Mouse (Mus musculus): Measurements from ENCODE around the gene Umodl1.

The Umodl1 gene

DNA sequence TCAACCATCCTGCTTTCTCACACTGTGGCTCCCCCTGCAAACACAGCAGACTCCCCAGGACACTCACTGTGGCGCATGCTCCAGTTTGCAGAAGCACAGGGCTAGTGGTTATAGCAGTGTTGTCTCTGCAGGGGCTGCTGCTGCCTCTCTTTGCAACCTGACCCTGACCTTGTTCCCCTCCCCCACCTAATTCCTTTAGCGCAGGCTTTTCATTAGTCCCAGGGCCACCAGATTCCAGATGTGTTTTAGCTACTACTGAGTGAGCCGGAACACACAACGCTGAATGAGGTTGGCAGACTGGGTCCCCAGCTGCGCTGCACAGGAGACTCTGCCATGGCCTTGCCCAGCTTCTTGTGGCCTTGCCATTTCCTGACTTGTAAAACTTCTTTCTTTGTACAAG is 46.5 kb downstream of the Umodl1 start:
- DNase-seq = no peak

DNA sequence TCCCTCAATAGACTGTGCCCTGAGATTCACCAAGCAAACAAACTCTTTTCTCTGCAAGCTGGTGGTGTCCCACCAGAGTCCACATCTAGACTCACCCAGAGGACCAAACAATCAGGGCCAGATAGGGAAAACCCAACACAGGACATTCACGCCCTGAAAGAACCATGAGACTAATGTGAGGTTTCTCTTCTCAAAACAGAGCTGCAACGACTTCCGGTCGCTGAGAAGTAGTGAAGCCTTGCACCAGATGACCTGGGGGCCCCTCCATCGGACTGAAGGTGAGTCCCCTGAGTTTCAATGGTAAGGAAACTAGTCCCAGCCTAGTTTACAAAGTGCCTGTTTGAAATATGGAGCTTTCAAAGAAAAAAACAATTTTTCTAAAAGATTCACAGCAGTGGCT is 48.2 kb downstream of the Umodl1 start:
- DNase-seq = no peak

DNA sequence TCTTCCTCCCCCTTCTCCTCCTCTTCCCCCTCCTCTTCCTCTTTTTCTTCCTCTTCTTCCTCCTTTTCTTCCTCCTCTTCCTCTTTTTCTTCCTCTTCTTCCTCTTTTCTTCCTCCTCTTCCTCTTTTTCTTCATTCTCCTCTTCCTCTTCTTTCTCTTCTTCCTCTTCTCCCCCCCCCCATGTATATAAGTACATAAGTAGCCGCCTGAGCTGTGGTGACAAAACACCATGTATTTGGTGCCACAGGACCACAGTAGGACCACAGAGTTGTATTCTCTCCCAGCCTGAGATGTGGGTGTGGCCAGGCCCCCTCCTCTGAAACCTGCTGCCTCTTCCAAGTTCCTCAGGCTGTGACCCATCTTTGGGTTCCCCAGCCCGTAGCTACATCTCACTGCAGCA is 50.8 kb downstream of the Umodl1 start:
- DNase-seq = no peak

DNA sequence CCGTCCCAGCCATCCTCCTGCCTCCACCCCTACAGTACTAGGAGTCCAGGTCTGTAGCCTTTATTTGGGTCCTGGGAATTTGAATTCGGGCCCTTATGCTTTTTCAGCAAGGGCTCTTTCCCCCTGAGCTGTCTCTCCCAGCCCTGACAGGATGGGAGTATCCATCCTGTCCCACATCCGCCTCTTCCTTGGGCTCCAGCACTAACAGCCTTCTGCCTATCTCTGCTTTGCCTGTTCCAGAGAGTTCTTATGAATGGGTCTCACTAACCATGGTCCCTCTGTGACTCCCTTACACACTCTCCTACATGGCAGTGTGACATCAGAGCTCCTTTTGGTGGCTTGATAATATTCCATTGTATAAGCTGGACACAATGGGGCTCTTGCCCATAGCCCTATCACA is 52.9 kb downstream of the Umodl1 start:
- no peak for DNase-seq

DNA sequence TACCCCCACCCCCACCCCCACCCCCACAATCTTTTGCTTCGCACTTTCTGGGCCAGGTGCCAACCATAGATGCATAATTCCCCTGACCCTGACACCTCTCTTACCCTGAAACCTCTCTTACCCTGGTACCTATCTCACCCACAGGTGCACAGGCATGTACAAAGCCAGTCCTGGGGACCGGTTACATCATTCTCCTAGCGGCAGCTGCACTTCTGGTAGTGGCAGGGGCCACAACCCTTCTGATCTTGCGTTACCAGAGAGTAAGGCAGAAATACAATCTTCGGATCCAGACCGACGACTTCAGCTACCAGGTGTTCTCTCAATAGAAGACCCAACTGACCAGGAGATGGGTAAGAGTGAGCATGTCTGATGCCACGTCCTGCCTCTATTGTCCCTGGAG is 54.0 kb downstream of the Umodl1 start:
- DNase-seq = no peak

DNA sequence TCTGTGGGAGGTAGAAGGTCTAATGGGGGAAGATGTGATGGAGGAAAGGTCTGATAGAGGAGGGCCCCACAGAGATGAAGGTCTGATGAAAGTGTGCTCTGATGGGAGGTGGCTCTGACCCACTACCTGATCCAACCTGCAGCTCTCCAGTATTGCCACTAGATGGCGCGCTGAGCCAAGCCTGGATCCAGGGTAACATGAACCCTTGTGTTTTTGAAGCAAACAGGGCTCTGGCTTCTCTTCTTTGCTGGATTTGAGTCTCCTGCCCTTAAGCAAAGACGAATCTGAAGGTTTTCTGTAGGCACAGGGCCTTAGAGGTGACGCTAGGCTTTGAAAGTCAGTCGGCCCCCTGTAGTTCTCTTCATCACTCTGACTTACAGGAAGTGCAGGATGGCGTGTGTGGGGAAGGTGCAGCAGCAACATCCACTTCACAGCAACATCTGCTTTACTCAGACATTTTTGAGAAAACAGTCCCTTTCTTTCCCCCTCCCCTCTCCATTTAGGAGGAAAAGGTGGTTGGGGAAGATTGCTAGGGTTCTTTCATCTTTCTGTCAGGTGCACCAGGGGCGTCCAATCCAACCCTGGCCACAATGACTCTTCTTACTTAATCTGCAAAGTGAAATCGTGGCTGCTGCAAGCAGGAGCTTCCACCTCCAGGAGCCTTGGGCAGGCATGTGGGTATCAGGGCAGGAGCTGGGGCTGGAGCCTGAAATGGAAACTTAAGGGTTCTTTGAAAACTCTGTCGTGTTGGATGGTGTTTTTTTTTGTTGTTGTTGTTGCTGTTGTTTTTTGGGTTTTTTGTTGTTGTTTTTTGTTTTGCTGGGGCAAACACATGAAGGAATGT is 57.3 kb downstream of the Umodl1 start:
- DNase-seq = peak; percentile 17 to 68

DNA sequence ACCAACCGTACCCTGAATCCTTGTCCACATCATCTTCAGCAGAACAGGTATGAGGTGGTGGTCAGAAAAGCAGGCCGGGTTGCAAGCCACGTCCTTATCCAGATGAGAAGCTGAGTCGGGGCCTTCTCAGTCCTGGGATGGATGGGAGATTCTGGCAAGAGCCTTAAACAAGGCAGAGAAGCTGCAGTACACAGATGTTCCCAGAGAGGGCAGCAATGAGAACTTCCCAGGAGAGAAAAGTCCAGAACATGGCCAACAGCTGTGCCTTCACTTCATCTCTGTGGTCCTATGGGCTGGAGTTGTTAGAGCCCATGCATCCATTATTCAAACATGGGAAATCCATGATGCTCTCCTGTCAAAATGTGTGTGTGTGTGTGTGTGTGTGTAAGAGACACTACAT is 63.8 kb downstream of the Umodl1 start:
- DNase-seq = peak; percentile 41 to 78

DNA sequence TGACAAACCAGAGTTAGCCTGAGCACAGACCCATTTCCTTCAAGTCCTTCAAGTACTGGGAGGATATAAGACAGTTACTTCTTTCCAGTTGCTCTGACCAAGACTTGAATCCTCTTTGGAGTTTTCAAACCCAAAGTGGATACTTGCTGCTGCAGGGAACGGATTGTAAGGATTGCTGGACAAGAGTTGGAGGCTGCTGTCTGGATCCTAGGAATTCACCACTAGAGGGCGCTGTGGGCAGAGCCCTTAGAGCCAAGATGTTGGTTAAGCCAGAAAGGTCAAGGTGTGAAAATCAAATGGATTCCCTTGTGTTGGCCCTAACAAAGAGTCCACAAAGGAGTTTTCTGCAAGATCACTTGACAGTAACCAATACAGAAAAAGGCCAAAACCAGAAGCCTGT is 65.1 kb downstream of the Umodl1 start:
- DNase-seq = peak; percentile 62 to 82

DNA sequence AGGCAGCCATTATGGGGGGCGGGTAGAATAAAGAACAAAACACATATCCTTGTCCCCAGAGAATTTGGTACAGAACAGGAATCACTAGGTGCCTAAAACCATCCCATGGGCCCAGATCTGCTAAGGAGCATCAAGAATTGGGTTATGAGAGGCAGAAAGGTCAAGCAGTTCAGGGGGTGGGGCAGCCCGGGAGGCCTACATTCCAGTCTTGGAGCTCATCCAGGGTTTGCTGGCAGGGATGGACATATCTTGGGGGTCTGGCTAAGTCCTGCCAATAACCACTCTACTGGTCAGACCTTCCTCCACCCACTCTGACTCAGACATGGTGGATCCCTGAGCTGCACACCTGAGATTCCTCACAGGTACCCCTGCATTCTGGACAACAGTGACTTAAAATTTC is 65.6 kb downstream of the Umodl1 start:
- peak in 1 of 2 experiments; percentile 8 for DNase-seq

DNA sequence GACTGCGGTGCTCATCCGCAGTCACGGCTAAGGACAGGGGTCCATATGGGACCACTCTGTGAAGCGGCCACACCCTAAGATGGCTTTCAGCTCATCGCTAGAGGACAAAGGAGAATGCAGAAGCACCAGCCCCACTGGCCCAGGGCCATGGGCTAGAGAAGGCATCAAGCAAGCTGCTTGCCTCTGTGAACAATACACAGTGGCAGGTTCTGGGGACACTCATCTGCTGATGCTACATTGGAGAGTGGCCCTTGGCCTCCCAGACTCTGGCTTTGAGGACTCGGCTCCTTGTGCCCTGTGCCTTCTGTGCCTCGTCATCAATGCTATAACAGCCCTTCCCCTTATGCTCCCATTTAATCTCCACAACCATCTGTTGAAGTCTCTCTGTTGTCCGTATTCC is 66.8 kb downstream of the Umodl1 start:
- DNase-seq = no peak

DNA sequence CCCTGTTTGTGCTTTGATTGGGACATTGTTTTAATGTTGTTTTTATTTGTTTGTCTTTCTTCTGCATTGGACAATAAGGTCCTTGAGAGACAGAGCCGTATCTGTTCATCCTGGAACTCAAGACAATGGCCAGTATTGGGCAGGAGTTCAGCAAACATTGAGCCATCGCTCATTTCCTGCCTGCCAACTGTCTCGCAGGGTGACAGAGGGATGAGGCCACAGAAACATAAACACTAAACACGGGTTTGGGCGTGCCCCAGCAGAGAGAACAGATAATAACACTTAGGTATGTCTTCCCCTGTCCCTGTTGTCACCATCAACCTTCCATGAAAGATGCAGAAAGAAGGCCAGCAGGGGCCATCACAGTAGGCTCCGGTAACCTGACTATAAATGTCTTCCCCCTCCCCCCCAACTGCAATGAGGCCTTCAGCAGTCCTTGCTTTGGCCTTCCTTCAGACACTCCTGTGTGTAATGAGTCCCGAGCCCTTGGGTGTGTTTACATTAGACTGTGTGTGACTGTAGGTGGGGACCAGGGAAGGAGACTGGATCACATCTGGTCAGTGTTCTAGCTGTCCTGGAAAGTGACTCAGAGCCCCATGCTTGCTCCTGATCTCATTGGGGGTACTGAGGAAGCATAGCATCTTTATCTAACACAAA is 69.8 kb downstream of the Umodl1 start:
- no peak for DNase-seq

DNA sequence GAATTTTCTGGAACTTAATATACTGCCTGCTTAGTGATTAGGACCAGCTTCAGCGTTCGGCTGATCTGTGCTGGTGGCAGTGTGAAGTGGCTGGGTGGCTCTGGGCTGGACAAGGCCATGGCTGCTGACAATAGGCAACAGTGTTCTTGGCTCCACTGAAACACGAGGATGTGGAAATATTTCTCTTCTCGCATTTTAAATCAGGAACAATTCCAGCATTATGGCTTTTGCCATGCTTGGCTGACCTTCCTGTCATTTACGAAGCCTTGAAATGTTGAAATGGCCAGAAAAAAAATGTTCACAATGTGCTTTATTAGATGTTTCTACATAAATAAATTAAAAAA is 70.3 kb downstream of the Umodl1 start:
- DNase-seq = no peak

DNA sequence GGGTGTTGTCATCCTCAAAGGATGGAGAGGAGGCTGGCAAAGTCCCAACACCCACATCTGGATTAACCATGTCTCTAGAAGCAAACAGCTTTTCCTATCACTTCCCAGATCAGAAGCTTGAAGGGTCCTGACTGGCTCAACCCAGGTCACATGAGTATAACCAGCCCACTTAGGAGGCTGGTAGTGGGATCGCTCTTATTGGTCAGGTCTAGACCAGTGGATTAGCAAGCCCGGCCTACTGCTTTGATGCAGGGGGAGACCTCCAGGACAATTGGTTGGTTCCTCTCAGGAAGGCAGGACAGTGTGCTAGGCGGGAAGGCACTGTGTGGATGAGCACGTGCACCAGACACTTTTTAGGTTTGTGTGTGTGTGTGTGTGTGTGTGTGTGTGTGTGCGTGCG is 72.5 kb downstream of the Umodl1 start:
- DNase-seq = no peak

DNA sequence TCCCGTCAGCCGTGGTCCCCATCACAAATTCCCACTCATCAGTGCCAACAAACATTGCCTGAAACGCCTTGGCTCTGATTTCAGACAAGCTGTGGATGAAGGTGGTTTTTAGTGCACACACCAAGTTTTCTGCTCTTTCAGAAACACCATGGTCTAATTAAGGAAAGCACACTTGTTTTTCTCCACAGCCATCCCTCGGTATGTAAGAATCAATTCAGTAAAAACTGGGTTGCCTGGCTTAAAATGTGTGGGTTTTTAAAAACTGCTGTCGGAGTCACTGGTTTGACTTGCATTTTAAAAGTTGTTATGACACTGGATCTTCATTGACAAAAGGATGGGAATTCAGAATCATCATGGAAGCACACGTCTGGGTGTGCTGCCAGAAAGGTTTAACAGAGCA is 73.3 kb downstream of the Umodl1 start:
- DNase-seq = no peak

DNA sequence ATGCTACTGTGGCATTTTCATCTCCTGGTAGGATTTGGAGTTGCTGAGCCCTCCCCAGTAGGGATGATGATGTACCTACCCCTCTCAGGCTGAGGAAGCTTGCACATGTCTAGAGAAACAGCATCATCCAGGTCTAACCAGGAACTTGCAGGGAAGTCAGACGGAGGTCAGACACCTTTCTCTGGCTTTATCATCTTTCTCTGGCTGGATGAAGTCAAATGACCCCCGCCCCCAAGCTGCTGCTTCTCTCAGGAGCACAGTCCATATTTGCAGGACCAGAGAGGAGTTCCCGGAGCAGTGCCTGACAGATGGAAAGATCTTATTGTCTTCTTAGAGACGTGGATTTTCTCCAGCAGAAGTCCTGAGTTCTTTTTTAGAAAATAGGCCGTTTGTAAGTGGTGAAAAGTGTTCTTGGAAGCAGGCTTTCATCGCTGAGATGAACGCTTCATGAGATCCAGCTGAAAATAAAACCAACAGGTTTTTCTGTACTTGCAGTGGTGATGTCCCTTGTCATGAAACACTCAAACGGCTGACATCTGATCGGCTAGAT is 74.5 kb downstream of the Umodl1 start:
- DNase-seq = no peak

DNA sequence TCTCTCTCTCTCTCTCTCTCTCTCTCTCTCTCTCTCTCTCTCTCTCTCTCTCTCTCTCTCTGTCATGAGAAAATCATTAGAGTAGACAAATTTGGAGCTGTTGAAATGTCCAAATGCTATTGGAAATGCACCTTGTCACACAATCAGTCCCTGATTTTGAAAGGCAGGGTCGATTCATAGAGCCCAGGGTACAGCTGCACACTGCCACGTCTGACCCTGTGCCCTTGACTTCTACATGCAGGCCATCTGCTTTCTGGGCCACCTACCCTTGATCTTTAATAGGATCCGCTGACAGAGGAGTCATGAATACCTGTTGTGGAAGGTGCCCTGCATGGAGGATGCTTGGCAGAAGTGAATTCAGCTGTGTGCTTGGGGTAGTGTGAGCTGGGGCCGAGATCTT is 75.0 kb downstream of the Umodl1 start:
- DNase-seq = no peak

DNA sequence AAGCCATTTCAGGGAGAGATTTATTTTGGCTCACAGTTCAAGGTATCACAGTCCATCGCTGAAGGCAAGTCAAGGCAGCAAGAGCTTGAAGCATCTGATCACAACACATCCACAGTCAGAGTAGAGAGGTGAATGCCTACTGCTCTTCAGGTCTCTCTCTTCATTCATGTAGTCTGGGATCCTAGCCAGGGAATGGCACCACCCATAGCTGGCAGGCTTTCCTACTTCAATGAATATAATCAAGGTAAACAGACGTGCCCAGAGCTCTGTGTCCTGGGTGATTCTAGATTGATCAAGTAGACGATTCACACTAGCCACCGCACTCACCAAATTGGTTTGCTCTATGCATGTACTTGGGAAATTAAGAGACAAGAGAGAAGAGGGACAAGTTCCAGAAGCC is 77.9 kb downstream of the Umodl1 start:
- no peak for DNase-seq

DNA sequence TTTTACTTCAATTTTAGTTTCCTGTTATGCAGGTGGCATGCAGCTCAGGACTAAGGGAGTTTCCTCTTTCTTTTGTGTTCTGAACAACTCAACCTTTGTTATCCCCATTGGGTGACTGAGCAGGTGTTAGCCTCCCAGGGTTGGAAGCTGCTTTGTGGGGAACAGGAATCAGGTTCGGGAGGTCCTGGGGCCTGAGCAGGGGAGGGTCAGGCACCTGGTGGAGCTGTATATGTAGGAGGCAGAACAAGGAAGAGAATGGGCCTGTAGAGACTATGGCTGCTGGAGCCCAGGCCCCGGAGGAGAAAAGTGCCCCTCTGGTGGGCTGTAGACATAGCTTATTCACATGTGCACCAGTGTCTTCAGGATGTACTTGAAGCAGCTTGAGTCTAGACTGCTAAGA is 78.8 kb downstream of the Umodl1 start:
- DNase-seq = no peak

DNA sequence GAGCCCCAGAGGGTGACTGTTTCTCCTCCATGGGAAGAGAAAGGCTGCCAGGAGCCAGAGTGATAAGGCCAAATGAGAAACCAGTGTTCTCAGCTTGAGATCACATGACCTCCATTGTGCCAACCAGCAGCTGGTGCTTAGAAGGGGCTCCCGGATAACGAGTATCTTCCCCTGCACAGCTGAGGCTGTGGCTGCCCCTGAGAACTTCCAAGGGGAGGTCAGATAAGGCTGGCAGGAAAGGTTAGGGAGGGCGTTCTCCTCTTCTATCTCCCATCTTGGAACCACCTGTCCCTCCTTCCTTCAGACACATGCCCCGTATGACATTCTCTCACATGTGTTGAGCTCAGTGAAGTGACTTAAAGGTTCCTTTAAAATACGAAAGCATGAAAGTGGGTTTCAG is 79.7 kb downstream of the Umodl1 start:
- DNase-seq = no peak

DNA sequence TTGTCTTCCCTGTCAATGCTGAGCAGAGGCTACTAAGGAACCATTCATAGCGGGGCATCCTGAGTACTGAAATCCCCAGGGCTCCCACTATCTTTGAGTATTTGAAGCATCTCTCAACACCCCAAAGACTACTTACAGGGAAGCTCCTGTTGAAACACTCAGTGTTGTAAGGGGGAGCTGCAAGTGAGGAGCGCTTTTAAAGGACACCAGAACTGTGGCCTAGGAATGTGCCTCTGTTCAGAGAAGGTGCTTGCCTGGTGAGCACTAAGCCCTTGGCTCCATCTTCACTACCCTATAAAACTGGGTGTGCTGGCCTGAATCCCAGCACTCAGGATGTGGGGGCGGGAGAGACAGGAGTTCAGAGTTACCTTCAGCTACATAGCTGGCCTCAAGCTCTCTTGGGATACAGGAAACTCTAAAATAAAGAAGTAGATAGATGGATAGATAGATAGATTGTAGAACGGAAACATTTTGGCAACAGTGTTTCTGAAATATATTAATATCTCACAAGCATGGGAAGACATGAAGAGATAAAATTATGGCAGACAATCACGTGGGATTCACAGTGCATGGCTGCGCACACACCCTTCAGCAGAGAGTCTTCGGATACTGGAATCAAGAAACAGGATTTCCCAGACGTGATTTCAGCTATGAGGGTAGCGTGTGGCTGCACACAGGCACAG is 80.4 kb downstream of the Umodl1 start:
- DNase-seq = peak in 1 of 2 experiments; percentile 8

DNA sequence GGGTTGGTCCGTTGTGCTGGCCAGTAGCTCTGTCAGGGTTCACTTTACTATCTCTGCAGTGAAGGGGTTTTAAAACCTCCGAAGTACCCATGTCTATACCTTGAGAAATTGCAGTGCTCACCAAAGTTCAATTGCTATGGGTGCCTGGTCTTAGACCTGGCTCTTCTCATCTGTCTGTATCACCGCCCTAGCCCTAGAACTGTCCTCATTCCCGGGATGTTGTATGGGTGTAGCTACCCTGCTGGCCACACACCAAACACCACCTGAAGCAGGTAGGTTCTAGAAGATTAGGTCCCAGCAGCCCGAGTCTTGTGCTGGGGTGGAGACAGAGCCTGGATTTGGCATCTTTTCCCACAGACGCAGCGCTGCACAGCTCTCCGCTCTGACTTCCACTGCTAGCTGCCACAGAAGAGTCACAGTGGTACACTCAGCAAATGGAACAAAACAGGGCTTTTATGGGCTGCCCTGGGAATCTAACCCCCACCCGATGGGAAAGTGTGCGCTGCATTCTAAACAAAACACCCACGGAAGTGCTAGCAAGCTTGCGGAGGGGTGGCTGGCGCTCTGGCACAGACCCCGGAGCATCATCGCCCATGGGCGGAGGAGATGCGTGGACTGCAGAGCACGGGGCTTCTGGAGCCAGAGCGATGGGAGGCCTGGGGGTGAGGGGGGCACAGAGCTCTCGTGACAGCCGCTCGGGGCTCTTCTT is 81.9 kb downstream of the Umodl1 start:
- DNase-seq = no peak

DNA sequence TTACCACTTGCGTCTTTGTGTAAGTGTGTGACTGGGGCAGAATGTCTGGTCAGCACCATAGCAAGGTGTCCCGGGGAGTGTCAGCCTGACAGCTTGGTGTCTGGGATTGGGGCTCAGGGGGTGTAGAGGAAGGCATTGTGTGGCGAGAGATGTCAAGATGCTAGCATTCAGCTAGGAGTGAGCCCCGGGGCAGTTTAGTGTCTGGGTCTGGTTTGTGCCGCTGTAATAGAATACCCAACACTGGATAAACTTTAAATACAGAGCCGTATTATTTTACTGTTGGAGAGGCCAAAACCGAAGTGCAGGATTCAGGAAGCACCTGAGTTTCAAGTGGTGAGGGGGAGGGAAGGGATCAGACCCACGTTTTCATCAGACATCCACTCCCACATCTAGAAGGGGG is 82.9 kb downstream of the Umodl1 start:
- DNase-seq = no peak

DNA sequence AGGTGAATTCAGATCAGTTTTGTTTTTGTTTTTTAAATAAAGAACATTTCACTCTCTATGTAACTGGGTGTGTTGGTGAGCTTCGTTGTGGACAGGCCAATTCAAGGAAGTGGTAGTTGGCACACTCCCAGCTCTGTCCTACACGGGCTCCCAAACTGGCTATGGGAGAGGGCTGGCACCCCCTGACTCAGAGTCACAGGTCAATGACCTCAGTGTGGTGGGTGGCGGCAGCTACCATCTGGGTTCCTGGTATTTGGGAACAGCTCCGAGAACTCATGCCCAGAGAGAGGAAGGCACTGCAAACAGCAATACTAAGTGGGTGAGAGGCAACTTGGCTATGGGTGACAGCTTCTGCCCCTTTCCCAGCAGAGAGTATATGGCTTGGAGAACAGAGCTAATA is 83.9 kb downstream of the Umodl1 start:
- DNase-seq = peak; percentile 23 to 50

Measured in kidney, postnatal 36 days (tissue).